Mouse (Mus musculus) lung, postnatal 0 days (tissue): ENCODE measurements around the gene Ptger4.
"Not testable (repeated sequence)": the region's sequence is repeated elsewhere in the genome, so short reads cannot be mapped to it uniquely, and the experiment has no call there.

Experiments used
- CTCF ChIP-seq: IDR thresholded peaks from 2 replicates; pipeline ENCODE4 v1.5.1; 2016; ENCODE audit warnings: antibody characterized with exemption, mild to moderate bottlenecking
- EP300 ChIP-seq: IDR thresholded peaks from 2 replicates; pipeline ENCODE4 v1.6.1; 2016; ENCODE audit warnings: antibody characterized with exemption, mild to moderate bottlenecking, control low read depth

GRCm38 (mm10) chr15:5230746-5231145 is 13.2 kb downstream of the Ptger4 start:
- not testable (repeated sequence) for TF ChIP-seq CTCF, EP300
